Mouse (Mus musculus): ENCODE data around the gene Adam19. TPM values are rescaled to one million over a fixed set of nuclear protein-coding genes. Genes with fewer than 3 reads are reported as not detected.
A peak's percentile ranks its signal among the peaks of the same experiment; 100 is the strongest.

Adam19 gene
- polyA plus RNA-seq, 1 experiment: 22.8 TPM

- DNase-seq (ENCODE audit: low read depth): no peak
- TF ChIP-seq POLR2A (IDR thresholded peaks at IDR 0.05; ENCODE audit: borderline replicate concordance, extremely low read depth, insufficient read depth, insufficient read length, poor library complexity, severe bottlenecking) (no peak), CTCF (IDR thresholded peaks at IDR 0.05; ENCODE audit: borderline replicate concordance, extremely low read depth, insufficient read depth, insufficient read length) (no peak)
Observed at GRCm38 (mm10) chr11:46125093-46125834, 69.5 kb downstream of the Adam19 start.

- TF ChIP-seq CTCF (IDR thresholded peaks at IDR 0.05; ENCODE audit: borderline replicate concordance, extremely low read depth, insufficient read depth, insufficient read length) (no peak), POLR2A (IDR thresholded peaks at IDR 0.05; ENCODE audit: borderline replicate concordance, extremely low read depth, insufficient read depth, insufficient read length, poor library complexity, severe bottlenecking) (no peak)
- DNase-seq (ENCODE audit: low read depth): no peak
Observed at GRCm38 (mm10) chr11:46125835-46126229, 70.0 kb downstream of the Adam19 start.

GRCm38 (mm10) chr11:46126317-46126716 lies 70.5 kb downstream of the Adam19 start:
- DNase-seq (ENCODE audit: low read depth): no peak
- TF ChIP-seq CTCF (IDR thresholded peaks at IDR 0.05; ENCODE audit: borderline replicate concordance, extremely low read depth, insufficient read depth, insufficient read length): no peak
- no peak for TF ChIP-seq POLR2A (IDR thresholded peaks at IDR 0.05; ENCODE audit: borderline replicate concordance, extremely low read depth, insufficient read depth, insufficient read length, poor library complexity, severe bottlenecking)

GRCm38 (mm10) chr11:46126827-46127410 lies 71.1 kb downstream of the Adam19 start:
- no peak for DNase-seq (ENCODE audit: low read depth)
- no peak for TF ChIP-seq POLR2A (IDR thresholded peaks at IDR 0.05; ENCODE audit: borderline replicate concordance, extremely low read depth, insufficient read depth, insufficient read length, poor library complexity, severe bottlenecking)
- TF ChIP-seq CTCF (IDR thresholded peaks at IDR 0.05; ENCODE audit: borderline replicate concordance, extremely low read depth, insufficient read depth, insufficient read length): no peak

- DNase-seq (ENCODE audit: low read depth): no peak
- no peak for TF ChIP-seq POLR2A (IDR thresholded peaks at IDR 0.05; ENCODE audit: borderline replicate concordance, extremely low read depth, insufficient read depth, insufficient read length, poor library complexity, severe bottlenecking)
Observed at GRCm38 (mm10) chr11:46127621-46128547, 72.1 kb downstream of the Adam19 start.

- DNase-seq (ENCODE audit: low read depth): no peak
- TF ChIP-seq POLR2A (IDR thresholded peaks at IDR 0.05; ENCODE audit: borderline replicate concordance, extremely low read depth, insufficient read depth, insufficient read length, poor library complexity, severe bottlenecking): no peak
- TF ChIP-seq CTCF (IDR thresholded peaks at IDR 0.05; ENCODE audit: borderline replicate concordance, extremely low read depth, insufficient read depth, insufficient read length): peak; percentile 46; the same call in 1 of the 2 replicates
Observed at GRCm38 (mm10) chr11:46128548-46128945, 72.8 kb downstream of the Adam19 start.

GRCm38 (mm10) chr11:46131022-46131986 lies 75.5 kb downstream of the Adam19 start:
- no peak for TF ChIP-seq POLR2A (IDR thresholded peaks at IDR 0.05; ENCODE audit: borderline replicate concordance, extremely low read depth, insufficient read depth, insufficient read length, poor library complexity, severe bottlenecking)
- no peak for TF ChIP-seq CTCF (IDR thresholded peaks at IDR 0.05; ENCODE audit: borderline replicate concordance, extremely low read depth, insufficient read depth, insufficient read length)
- no peak for DNase-seq (ENCODE audit: low read depth)

GRCm38 (mm10) chr11:46134899-46135298 lies 79.1 kb downstream of the Adam19 start:
- no peak for DNase-seq (ENCODE audit: low read depth)
- no peak for TF ChIP-seq CTCF (IDR thresholded peaks at IDR 0.05; ENCODE audit: borderline replicate concordance, extremely low read depth, insufficient read depth, insufficient read length)
- TF ChIP-seq POLR2A (IDR thresholded peaks at IDR 0.05; ENCODE audit: borderline replicate concordance, extremely low read depth, insufficient read depth, insufficient read length, poor library complexity, severe bottlenecking): no peak

GRCm38 (mm10) chr11:46143342-46143741 lies 87.5 kb downstream of the Adam19 start:
- no peak for DNase-seq (ENCODE audit: low read depth)
- TF ChIP-seq CTCF (IDR thresholded peaks at IDR 0.05; ENCODE audit: borderline replicate concordance, extremely low read depth, insufficient read depth, insufficient read length): no peak
- no peak for TF ChIP-seq POLR2A (IDR thresholded peaks at IDR 0.05; ENCODE audit: borderline replicate concordance, extremely low read depth, insufficient read depth, insufficient read length, poor library complexity, severe bottlenecking)

- no peak for DNase-seq (ENCODE audit: low read depth)
- no peak for TF ChIP-seq CTCF (IDR thresholded peaks at IDR 0.05; ENCODE audit: borderline replicate concordance, extremely low read depth, insufficient read depth, insufficient read length)
- no peak for TF ChIP-seq POLR2A (IDR thresholded peaks at IDR 0.05; ENCODE audit: borderline replicate concordance, extremely low read depth, insufficient read depth, insufficient read length, poor library complexity, severe bottlenecking)
Observed at GRCm38 (mm10) chr11:46145163-46145875, 89.5 kb downstream of the Adam19 start.

Measured in brain, embryonic 14.5 days (tissue).